15 mouse cellular contexts compared by ENCODE assay signal in the genomic region with DNA sequence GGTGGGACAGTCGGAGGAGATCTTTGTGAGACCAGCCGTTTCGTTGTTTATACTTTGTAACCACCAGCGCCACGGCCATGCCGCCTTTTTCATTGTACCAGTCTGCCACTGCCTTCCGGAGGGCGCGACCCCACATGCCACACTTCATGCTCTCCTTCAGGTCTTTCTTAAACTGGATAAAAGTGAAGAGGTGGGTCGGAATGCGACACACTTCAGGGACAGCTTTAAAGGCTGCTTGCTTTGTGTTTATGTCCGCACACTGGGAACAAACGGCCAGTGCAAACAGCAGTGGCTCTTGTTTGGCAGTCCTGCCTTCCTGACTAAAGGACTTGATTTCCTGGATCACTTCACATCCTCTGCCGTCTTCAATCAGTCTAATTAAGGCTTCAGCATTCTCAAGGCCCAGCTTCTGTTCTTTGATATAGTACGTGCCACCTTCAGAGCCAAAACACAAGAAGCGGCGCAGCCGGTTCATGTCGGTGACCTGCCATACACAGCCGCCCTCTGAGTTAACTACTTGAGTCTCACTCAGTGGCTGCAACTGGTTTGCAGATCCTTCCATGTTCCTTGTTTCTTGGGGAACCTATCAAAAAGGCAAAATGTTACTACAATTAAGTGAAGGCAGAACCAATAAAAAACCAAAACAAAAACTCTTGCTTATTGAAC. TPM values are rescaled to one million over a fixed set of nuclear protein-coding genes. Genes with fewer than 3 reads are reported as not detected.
DNase-seq lines count a peak whose midpoint lies in the region; ATAC-seq lines count a peak whose summit lies in the region.
"Had no signal": no experiment of that assay in that cellular context is flagged by ENCODE, and none has a peak within 500 bp of the region (broad histone marks: within the 10 kb centered on the region; RNA-seq: fewer than 3 reads in every experiment).

No protein-coding gene starts in this region.

- H3K9ac ChIP-seq in forebrain, embryonic 13.5 days, result no peak overlapping the region
- no peak overlapping the region for H3K9ac ChIP-seq in forebrain, embryonic 14.5 days (ENCODE audit: low read length)
- H3K9ac ChIP-seq: liver, embryonic 14.5 days; midbrain, embryonic 12.5 days; neural tube, embryonic 12.5 days had no signal

- peaks cover 31% of the 10 kb centered on the region for H3K4me1 ChIP-seq in forebrain, embryonic 13.5 days
- H3K4me1 ChIP-seq in forebrain, embryonic 14.5 days (ENCODE audit: control insufficient read depth, insufficient read depth, low read length), result peaks cover 7% of the 10 kb centered on the region

- 45% methylated on average over 20 of the region's 20 CpGs for WGBS in forebrain, embryonic 13.5 days
- WGBS in forebrain, embryonic 14.5 days, result 46% methylated on average over 20 of the region's 20 CpGs

- H3K27ac ChIP-seq in forebrain, embryonic 13.5 days, result no peak overlapping the region
- no peak overlapping the region for H3K27ac ChIP-seq in forebrain, embryonic 14.5 days (ENCODE audit: low read depth, low read length)
- H3K27ac ChIP-seq: liver, embryonic 14.5 days; midbrain, embryonic 12.5 days; neural tube, embryonic 12.5 days had no signal

- 0 out of 2 replicates have a peak, but pooled peaks have one; percentile 25 for ATAC-seq in forebrain, embryonic 13.5 days
- ATAC-seq in forebrain, embryonic 14.5 days, result no peak; the same call in 1 of the 2 replicates

- H3K9me3 ChIP-seq in forebrain, embryonic 13.5 days (replicated peaks), result no peaks in the 10 kb centered on the region
- no peaks in the 10 kb centered on the region for H3K9me3 ChIP-seq in forebrain, embryonic 14.5 days (replicated peaks; ENCODE audit: control insufficient read depth, low read length)
- H3K9me3 ChIP-seq: midbrain, embryonic 12.5 days; neural tube, embryonic 12.5 days had no signal

- no peak overlapping the region for H3K4me3 ChIP-seq in forebrain, embryonic 13.5 days
- no peak overlapping the region for H3K4me3 ChIP-seq in forebrain, embryonic 14.5 days (ENCODE audit: low read depth, low read length)
- H3K4me3 ChIP-seq: midbrain, embryonic 12.5 days; neural tube, embryonic 12.5 days had no signal

- H3K4me2 ChIP-seq in forebrain, embryonic 13.5 days, result no peak overlapping the region
- no peak overlapping the region for H3K4me2 ChIP-seq in forebrain, embryonic 14.5 days (ENCODE audit: low read length)
- H3K4me2 ChIP-seq: midbrain, embryonic 12.5 days; neural tube, embryonic 12.5 days had no signal

- no peak for DNase-seq in forebrain, embryonic 14.5 days (ENCODE audit: low spot score)
- peak; percentile 33 for DNase-seq in ZHBTc4 (ENCODE audit: low read depth, low spot score)
- peak; percentile 53 for DNase-seq in kidney, postnatal 10 days
- peak; percentile 49 for DNase-seq in lung, postnatal 10 days
- DNase-seq in frontal cortex, postnatal 10 days (ENCODE audit: low spot score in 2 of 2), result no peak
- no peak for DNase-seq in frontal cortex, postnatal 14 days (ENCODE audit: low spot score in 2 of 2)
- DNase-seq in adrenal gland, postnatal 10 days, result no peak
- DNase-seq: cerebellum, adult 8-10 months; heart, adult 11 months; left cerebral cortex, postnatal 4 days; thymus, postnatal 4 days had no signal

- peaks cover 31% of the 10 kb centered on the region for H3K36me3 ChIP-seq in forebrain, embryonic 13.5 days (ENCODE audit: poor library complexity, severe bottlenecking)
- peaks cover 33% of the 10 kb centered on the region for H3K36me3 ChIP-seq in forebrain, embryonic 14.5 days (ENCODE audit: control insufficient read depth, insufficient read depth, low read length)

- H3K27me3 ChIP-seq in forebrain, embryonic 13.5 days, result no peaks in the 10 kb centered on the region
- no peaks in the 10 kb centered on the region for H3K27me3 ChIP-seq in forebrain, embryonic 14.5 days (replicated peaks; ENCODE audit: control insufficient read depth, insufficient read depth, low read length)
- H3K27me3 ChIP-seq: midbrain, embryonic 12.5 days; neural tube, embryonic 12.5 days had no signal

RNA-seq across cellular contexts. Expression of gene Trove2, which starts 6.3 kb away (rescaled TPM):
- polyA plus RNA-seq in forebrain, embryonic 13.5 days (2015; fragmentation: Nextera tagmentation; extraction: Ambion mirVana), result 46.1 and 50.8 TPM in 2 replicates
- 38.0 and 41.8 TPM in 2 replicates for polyA plus RNA-seq in forebrain, embryonic 14.5 days (2014; fragmentation: Nextera tagmentation; extraction: Ambion mirVana)
- 10 to 100 TPM in 1 of 2 experiments, 1 to 10 TPM in 1; 8.3 to 10.4 TPM for total RNA-seq in adrenal gland, postnatal 10 days (2021)

RNA-seq across cellular contexts. Expression of gene Uchl5, which starts 6.5 kb away (rescaled TPM):
- 84.5 and 87.9 TPM in 2 replicates for polyA plus RNA-seq in forebrain, embryonic 13.5 days (2015; fragmentation: Nextera tagmentation; extraction: Ambion mirVana)
- polyA plus RNA-seq in forebrain, embryonic 14.5 days (2014; fragmentation: Nextera tagmentation; extraction: Ambion mirVana), result 57.0 and 63.7 TPM in 2 replicates
- total RNA-seq in adrenal gland, postnatal 10 days (2021), result 10 to 100 TPM; 26.6 to 30.3 TPM

RNA-seq across cellular contexts. Expression of gene Glrx2, which starts 54.4 kb away (rescaled TPM):
- polyA plus RNA-seq in forebrain, embryonic 13.5 days (2015; fragmentation: Nextera tagmentation; extraction: Ambion mirVana), result 161 and 192 TPM in 2 replicates
- polyA plus RNA-seq in forebrain, embryonic 14.5 days (2014; fragmentation: Nextera tagmentation; extraction: Ambion mirVana), result 119 and 131 TPM in 2 replicates
- total RNA-seq in adrenal gland, postnatal 10 days (2021), result 10 to 100 TPM; 84.8 to 84.9 TPM

Comparison
In these comparisons a context has a peak if more than half of its experiments do, and no peak if none do; other contexts are left out.
1. DNase-seq: peak in ZHBTc4 (single experiment), kidney, postnatal 10 days (single experiment) and lung, postnatal 10 days (single experiment); none in forebrain, embryonic 14.5 days (single experiment), frontal cortex, postnatal 10 days (0 of 2), frontal cortex, postnatal 14 days (0 of 2) and adrenal gland, postnatal 10 days (single experiment).